Mouse (Mus musculus): Measurements from ENCODE around the gene Inpp5k. TPM values are rescaled to one million over a fixed set of nuclear protein-coding genes. Genes with fewer than 3 reads are reported as not detected.
A peak's percentile ranks its signal among the peaks of the same experiment; 100 is the strongest.

The Inpp5k gene
- polyA plus RNA-seq, 1 experiment from 2014 or later, result 71.4 TPM

- 38% methylated on average over 13 of the region's 13 CpGs for WGBS
Observed at GRCm38 (mm10) chr11:75650958-75651425, 20.2 kb downstream of the Inpp5k start.

GRCm38 (mm10) chr11:75651426-75652221 is 20.8 kb downstream of the Inpp5k start:
- peaks cover 33% of the 10 kb centered on the region for H3K4me1 ChIP-seq (ENCODE audit: insufficient read depth, low read depth, low read length)
- peak; percentile 57 for ATAC-seq
- H3K4me3 ChIP-seq (ENCODE audit: low read depth, low read length), result peak overlapping the region; percentile 73
- peak overlapping the region; percentile 79 for H3K9ac ChIP-seq (replicated peaks; ENCODE audit: low read depth)
- peak overlapping the region; percentile 73 for H3K4me2 ChIP-seq (replicated peaks; ENCODE audit: low read depth, low read length)
- H3K36me3 ChIP-seq (ENCODE audit: insufficient read depth, low read length), result 0 out of 2 replicates have a peak, but pooled peaks cover 4% of the 10 kb centered on the region
- WGBS, result 0% methylated on average over 47 of the region's 54 CpGs
- peak; percentile 88 for DNase-seq (ENCODE audit: low spot score)
- H3K27me3 ChIP-seq (replicated peaks; ENCODE audit: insufficient read depth, low read length), result no peaks in the 10 kb centered on the region
- no peaks in the 10 kb centered on the region for H3K9me3 ChIP-seq (ENCODE audit: low read length)
- 0 out of 2 replicates have a peak, but pooled peaks have one; percentile 15 for TF ChIP-seq EP300 (IDR thresholded peaks at IDR 0.05)
- TF ChIP-seq CTCF (IDR thresholded peaks at IDR 0.05), result 0 out of 2 replicates have a peak, but pooled peaks have one; percentile 18
- peak overlapping the region; percentile 97 for H3K27ac ChIP-seq (ENCODE audit: low read length)

More at GRCm38 (mm10) chr11:75650958-75651425, 20.2 kb downstream of the Inpp5k start:
- Histone ChIP-seq H3K9me3 (ENCODE audit: low read length) (no peaks in the 10 kb centered on the region), H3K36me3 (ENCODE audit: insufficient read depth, low read length) (0 out of 2 replicates have a peak, but pooled peaks cover 6% of the 10 kb centered on the region), H3K27me3 (replicated peaks; ENCODE audit: insufficient read depth, low read length) (no peaks in the 10 kb centered on the region), H3K4me2 (replicated peaks; ENCODE audit: low read depth, low read length) (peak overlapping the region; percentile 73), H3K9ac (replicated peaks; ENCODE audit: low read depth) (0 out of 2 replicates have a peak overlapping the region, but pooled peaks have one; percentile 79), H3K27ac (ENCODE audit: low read length) (peak overlapping the region; percentile 97), H3K4me3 (ENCODE audit: low read depth, low read length) (peak overlapping the region; percentile 73), H3K4me1 (ENCODE audit: insufficient read depth, low read depth, low read length) (peaks cover 33% of the 10 kb centered on the region)
- ATAC-seq, result no peak
- peak; percentile 31 for DNase-seq (ENCODE audit: low spot score)
- TF ChIP-seq CTCF (IDR thresholded peaks at IDR 0.05), result no peak
- TF ChIP-seq EP300 (IDR thresholded peaks at IDR 0.05), result 0 out of 2 replicates have a peak, but pooled peaks have one; percentile 20

DNA sequence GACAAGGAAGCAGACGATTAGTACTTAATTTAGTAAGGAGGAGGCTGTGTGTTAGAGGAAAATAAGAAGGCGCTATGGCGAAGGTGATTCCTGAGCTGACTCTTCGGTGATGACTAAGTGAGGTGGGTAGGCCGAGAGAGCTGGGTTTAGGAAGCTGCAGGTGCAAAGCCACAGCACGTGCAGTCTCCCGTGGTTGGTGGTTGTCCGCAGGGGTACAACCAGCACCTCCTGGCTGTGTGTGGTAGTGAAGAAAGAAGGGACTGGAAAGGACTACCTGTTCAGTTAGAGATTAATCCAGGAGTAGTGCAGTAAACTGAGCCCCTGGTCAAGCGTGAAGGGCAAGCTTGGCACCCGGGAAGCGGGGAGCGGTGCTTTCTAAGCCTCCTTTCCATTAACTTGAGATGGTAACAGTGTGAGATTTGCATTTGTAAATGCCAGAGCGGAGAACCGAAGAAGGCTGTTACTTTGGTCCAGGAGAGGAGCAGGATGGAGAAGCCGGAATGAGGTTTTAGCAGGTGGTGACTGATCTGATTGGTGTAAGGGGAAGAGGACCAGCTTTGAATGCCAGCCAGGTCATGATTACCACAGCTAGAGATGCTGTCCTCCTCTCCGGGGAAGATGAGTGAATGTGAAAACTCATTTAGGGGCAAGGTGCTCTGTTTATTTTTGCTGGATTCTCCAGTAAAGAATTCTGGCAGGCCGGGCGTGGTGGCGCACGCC is 21.6 kb downstream of the Inpp5k start:
- Histone ChIP-seq H3K27ac (ENCODE audit: low read length) (peak overlapping the region; percentile 97), H3K9me3 (ENCODE audit: low read length) (no peaks in the 10 kb centered on the region), H3K36me3 (ENCODE audit: insufficient read depth, low read length) (no peaks in the 10 kb centered on the region), H3K4me1 (ENCODE audit: insufficient read depth, low read depth, low read length) (peaks cover 39% of the 10 kb centered on the region), H3K4me2 (replicated peaks; ENCODE audit: low read depth, low read length) (peak overlapping the region; percentile 73), H3K9ac (replicated peaks; ENCODE audit: low read depth) (peak overlapping the region; percentile 79), H3K4me3 (ENCODE audit: low read depth, low read length) (peak overlapping the region; percentile 73), H3K27me3 (replicated peaks; ENCODE audit: insufficient read depth, low read length) (no peaks in the 10 kb centered on the region)
- TF ChIP-seq CTCF (IDR thresholded peaks at IDR 0.05) (peak; percentile 39), EP300 (IDR thresholded peaks at IDR 0.05) (no peak)
- ATAC-seq, result no peak
- 22% methylated on average over 20 of the region's 20 CpGs for WGBS
- DNase-seq (ENCODE audit: low spot score), result no peak

DNA sequence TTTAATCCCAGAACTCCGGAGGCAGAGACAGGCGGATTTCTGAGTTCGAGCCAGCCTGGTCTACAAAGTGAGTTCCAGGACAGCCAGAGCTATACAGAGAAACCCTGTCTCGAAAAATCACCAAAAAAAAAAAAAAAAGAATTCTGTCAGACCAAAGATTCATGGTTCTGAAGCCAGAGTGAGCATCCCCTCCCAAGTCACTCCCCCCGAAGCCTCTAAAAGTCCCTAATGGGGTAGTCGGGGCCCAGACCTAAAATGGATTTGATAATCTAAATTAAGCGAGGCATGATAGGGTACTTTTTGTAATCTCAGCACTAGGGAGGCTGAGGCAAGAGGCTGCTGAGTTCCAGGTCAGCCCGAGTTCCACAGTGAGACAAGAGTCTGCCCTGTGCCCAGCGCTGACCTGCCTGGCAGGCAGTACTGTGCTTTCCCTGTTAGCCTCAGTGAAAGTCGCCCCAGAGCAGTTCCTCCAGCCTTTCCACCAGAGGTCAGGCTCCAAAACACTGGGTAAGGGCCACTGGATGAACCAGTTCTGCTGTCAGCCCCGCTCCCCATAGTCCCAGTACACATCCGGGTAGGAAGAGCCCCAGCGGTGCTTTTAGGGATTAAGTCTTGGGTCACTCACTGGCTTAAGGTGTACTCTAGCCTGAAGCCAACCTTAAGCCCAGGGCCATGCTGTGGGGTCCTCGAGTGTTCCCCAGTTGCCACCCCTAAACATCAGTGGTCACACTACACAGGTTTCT is 22.3 kb downstream of the Inpp5k start:
- peak overlapping the region; percentile 97 for H3K27ac ChIP-seq (ENCODE audit: low read length)
- peak overlapping the region; percentile 73 for H3K4me3 ChIP-seq (ENCODE audit: low read depth, low read length)
- peak overlapping the region; percentile 35; the same call in 1 of the 2 replicates for H3K9ac ChIP-seq (replicated peaks; ENCODE audit: low read depth)
- peak; percentile 85 for DNase-seq (ENCODE audit: low spot score)
- no peaks in the 10 kb centered on the region for H3K27me3 ChIP-seq (replicated peaks; ENCODE audit: insufficient read depth, low read length)
- 32% methylated on average over 14 of the region's 14 CpGs for WGBS
- peaks cover 40% of the 10 kb centered on the region for H3K4me1 ChIP-seq (ENCODE audit: insufficient read depth, low read depth, low read length)
- no peak for TF ChIP-seq EP300 (IDR thresholded peaks at IDR 0.05)
- TF ChIP-seq CTCF (IDR thresholded peaks at IDR 0.05), result peak; percentile 57
- peak overlapping the region; percentile 73 for H3K4me2 ChIP-seq (replicated peaks; ENCODE audit: low read depth, low read length)
- peak; percentile 1; the same call in 1 of the 2 replicates for ATAC-seq
- H3K36me3 ChIP-seq (ENCODE audit: insufficient read depth, low read length), result no peaks in the 10 kb centered on the region
- no peaks in the 10 kb centered on the region for H3K9me3 ChIP-seq (ENCODE audit: low read length)

DNA sequence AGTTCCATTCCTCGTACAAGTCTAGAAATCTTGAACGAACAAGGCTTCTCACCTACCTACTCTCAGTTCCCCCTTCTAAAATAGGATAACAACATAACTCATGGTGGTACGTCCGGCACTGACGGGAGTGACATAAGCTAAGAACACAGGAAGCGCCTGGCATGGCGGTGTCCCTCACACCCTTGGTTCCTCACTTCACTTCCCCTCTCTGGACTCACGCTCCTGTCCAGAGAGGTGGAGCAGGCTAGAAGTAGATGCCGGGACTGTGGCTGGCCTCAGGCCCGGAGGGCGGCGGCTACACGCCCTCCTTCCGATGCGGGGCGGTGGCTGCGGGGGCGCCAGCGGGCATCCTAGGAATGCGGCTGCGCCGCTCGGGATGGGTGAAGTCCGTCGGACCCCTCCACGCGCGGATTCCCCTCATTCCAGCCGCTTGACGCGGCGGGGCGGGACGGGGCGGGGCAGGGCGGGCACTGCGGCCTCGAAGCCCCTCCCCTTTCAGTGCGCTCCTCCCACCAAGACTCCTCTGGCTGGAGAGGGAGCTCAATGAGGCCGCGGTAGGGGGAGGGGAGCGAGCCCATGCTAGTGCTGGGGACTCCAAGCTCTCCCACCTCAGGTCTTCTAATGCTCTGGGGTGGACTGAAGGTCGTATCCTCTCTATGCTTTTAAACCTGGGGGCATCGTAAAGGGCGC is 23.1 kb downstream of the Inpp5k start:
- DNase-seq (ENCODE audit: low spot score) (peak; percentile 96), ATAC-seq (peak; percentile 71)
- Histone ChIP-seq H3K27me3 (replicated peaks; ENCODE audit: insufficient read depth, low read length) (no peaks in the 10 kb centered on the region), H3K27ac (ENCODE audit: low read length) (peak overlapping the region; percentile 97), H3K4me3 (ENCODE audit: low read depth, low read length) (peak overlapping the region; percentile 73), H3K9me3 (ENCODE audit: low read length) (no peaks in the 10 kb centered on the region), H3K4me1 (ENCODE audit: insufficient read depth, low read depth, low read length) (peaks cover 40% of the 10 kb centered on the region), H3K36me3 (ENCODE audit: insufficient read depth, low read length) (no peaks in the 10 kb centered on the region; the same call in 1 of the 2 replicates), H3K9ac (replicated peaks; ENCODE audit: low read depth) (peak overlapping the region; percentile 35), H3K4me2 (replicated peaks; ENCODE audit: low read depth, low read length) (peak overlapping the region; percentile 73)
- WGBS, result 1% methylated on average over 39 of the region's 45 CpGs
- TF ChIP-seq EP300 (IDR thresholded peaks at IDR 0.05) (no peak), CTCF (IDR thresholded peaks at IDR 0.05) (peak; percentile 31; the same call in 1 of the 2 replicates)

All from lung, postnatal 0 days (tissue).